Mouse (Mus musculus) liver, adult (tissue): ENCODE measurements around the gene Fnip2.

ENCODE experiments used
- GATA4 ChIP-seq: IDR thresholded peaks from 2 replicates; pipeline ENCODE4 v1.6.1; 2014; ENCODE audit warnings: mild to moderate bottlenecking, low read length; ENCODE audit not compliant: insufficient replicate concordance

Fnip2 gene

DNA sequence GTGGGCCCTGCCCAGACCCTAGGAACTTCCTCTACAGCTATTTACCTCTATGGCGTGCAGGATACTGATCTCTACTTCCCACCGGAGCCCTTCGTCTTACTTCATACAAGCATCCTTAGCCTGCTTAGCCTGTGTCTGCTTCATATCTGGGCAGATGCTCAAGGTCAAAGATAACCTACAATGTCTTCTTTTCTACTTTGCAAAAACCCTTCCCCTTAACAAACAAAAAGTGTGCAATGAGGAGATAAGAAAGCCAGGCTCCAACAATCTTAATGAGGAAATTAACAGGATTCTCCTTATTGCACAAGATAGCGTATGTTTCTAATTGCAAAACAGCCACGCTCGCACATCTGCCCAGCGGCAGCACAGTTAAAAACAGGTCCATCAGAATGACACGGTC, 89.2 kb downstream of the Fnip2 start:
- TF ChIP-seq GATA4, result no peak

DNA sequence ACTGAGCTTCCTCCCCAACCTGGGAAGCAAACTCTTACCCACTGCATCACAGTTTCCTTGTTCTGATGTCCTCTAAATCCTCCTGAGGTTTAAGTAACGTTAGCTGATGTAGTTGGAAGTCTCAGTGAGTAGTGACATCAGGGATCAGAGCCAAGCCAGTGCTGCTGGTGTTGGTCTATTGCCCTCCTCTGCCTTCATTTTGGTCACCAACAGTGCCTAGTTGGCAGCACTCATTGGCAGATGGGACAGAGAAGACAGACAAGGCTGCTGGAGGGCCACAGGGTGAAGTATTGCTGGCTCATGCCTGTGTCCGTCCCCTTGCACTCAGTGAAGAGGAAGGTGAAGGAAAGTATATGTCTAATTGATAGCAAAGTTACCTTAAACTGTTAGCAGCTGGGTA, 91.6 kb downstream of the Fnip2 start:
- no peak for TF ChIP-seq GATA4

GRCm38 (mm10) chr3:79474911-79475310, 92.7 kb downstream of the Fnip2 start:
- no peak for TF ChIP-seq GATA4

GRCm38 (mm10) chr3:79472362-79472761, 95.2 kb downstream of the Fnip2 start:
- TF ChIP-seq GATA4, result no peak

- no peak for TF ChIP-seq GATA4
Observed at GRCm38 (mm10) chr3:79469440-79469839, 98.2 kb downstream of the Fnip2 start.

GRCm38 (mm10) chr3:79458651-79459275, 108.8 kb downstream of the Fnip2 start:
- TF ChIP-seq GATA4, result no peak

DNA sequence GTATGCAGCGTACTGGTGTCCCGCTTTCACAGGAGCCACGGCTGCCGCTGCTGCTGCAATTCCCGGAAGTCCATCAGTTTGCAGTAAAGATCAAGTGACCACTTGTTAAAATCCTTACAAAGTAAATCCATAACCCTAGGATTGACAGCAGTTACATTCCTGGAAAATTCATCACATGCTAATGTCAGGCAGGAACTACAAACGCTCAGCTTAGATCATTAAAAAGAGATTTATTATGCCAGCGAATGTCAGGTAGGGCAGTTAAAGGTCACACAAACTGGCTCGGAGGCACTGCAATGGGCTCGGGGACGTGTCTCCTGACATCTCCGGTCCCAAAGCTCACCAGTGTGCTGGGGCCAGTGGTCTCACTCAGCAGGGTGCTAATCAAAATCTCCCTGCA, 111.8 kb downstream of the Fnip2 start:
- TF ChIP-seq GATA4, result no peak

DNA sequence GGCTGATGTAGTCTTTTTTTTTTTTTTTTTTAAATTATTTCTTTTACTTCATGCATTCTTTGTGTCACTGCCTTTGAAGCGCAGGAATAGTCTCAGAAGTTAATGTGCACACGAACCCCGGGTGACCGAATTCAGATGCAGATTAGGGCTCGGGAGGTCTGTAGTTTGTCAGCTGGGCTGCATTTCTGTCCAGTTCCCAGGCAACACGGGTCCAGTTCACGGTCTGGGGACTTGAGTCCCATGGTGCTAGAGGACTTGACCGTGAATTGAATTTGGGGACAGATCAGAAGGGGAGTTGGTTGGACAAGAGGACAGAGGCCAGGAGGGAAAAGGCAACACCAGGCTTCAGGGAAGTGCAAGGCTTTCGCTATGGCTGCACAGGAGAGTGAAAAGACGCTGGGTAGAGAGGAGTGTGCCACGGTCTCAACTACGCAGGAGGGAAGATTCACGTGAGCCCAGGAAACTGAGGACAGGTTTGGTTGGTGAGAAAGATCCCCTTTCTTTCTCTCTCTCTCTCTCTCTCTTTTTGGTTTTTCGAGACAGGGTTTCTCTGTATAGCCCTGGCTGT, 114.8 kb downstream of the Fnip2 start:
- no peak for TF ChIP-seq GATA4

DNA sequence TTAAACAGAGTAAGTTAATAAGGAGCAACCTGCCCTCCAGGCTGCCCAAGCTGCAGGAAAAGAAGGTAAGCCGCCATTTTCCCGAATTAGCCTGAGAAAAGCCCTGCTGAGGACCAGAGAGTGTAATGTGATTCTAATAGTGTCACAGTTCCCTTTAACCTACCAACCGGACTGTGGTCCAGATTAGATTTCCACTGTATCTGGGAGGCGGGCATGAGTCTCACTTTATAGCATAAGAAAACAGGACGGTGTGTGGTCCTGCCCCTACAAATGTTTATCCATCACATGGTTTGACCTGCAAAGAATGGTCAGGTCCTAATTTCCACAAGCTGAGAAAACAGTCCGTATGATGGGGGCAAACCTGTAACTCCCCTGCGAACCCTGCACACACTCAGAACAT, 118.2 kb downstream of the Fnip2 start:
- TF ChIP-seq GATA4, result no peak

DNA sequence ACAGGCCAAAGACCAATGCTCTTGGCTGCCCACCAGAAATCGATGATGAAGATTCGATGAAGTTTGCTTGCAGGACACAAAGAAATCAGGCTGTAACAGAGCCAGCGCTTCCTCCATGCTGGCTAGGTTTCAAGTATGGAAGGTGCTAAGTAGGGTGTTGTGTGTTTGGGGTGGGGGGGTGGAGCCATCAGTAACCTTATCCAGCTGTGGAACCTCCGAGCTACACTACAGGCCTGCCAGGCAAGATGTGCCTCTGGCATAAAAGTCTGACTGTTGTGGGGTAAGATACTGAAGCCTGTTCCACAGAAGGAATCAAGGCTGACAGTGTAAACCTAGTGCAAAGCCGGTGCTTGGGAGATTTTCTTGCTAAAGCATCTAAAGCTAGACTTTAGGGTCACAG, 119.2 kb downstream of the Fnip2 start:
- no peak for TF ChIP-seq GATA4

GRCm38 (mm10) chr3:79446124-79446523, 121.5 kb downstream of the Fnip2 start:
- no peak for TF ChIP-seq GATA4

DNA sequence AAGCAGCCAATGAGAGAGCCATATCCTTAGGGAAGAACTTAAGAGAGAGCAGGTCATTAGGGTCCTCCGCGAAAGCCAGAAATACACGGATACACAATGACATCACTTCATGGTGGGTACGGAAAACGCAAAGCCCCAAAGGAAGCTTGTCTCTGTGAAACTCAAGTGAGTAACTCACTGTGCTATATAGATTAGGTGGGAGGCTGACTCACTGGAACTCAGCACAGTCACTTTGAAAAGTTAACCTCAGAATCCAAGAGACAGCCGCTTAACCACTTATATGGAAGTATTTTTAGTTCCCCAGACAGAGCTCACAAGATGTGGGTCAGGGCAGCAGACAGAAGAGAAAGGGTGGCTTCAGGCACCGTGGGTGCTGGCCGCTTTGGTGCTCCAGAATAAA, 122.6 kb downstream of the Fnip2 start:
- TF ChIP-seq GATA4, result no peak

DNA sequence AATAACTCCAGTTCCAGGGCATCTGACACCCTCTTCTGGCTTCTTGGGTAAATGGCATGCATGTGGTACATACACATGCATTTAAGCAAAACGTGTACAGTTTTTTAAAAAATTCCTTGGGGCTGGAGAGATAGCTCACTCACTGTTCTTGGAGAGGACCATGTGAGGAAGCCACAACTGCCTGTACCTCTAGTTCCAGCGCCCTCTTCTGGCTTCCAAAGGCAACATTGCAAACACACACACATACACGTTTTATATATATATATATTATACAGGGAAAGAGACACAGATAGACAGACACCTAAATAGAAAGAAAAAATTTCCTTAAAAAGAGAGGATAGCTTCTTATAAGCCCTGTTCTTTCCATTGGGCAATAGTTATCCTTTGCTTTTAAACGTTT, 123.7 kb downstream of the Fnip2 start:
- TF ChIP-seq GATA4, result no peak

- no peak for TF ChIP-seq GATA4
Observed at GRCm38 (mm10) chr3:79440976-79441491, 126.6 kb downstream of the Fnip2 start.

DNA sequence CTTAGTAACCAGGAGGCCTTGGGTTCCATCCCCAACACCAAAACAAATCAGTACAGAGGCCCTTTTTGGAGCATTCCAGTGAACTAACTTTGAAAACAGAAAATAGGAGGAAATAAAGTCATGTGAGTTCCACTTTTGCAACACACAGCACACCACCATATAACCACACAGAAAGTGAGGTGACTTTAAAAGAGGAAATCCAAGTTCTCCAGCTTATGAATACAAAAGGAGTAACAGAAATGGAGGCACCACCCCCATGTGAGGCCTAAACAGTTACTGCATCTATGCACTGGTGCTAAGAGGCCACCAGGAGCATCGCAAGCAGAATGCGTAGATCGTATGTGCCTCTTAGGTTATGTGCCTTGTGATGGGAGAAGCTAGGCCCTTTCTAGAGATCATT, 129.3 kb downstream of the Fnip2 start:
- TF ChIP-seq GATA4, result no peak

DNA sequence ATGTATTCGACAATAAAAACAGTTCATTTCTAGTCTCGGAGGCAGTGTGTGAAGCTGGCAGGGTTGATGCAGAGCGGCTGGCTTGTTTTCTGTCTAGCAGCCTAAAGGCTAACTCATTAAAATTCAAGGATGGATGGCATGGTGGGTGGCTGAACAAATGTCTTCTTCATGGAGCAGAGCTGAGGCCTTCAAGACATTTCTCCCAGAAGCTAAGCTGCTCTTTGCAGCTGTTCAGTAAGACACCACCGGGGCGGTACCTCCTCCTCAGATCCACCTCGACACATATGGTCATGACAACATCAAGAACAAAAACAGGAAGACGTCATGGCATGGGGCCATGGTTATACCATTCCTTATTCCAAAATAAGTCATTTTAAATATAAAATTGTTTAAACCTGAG, 131.4 kb downstream of the Fnip2 start:
- no peak for TF ChIP-seq GATA4

GRCm38 (mm10) chr3:79434985-79435384, 132.6 kb downstream of the Fnip2 start:
- TF ChIP-seq GATA4, result no peak
